Mouse (Mus musculus): ENCODE results near the gene Tmem132d. TPM values are rescaled to one million over a fixed set of nuclear protein-coding genes. Genes with fewer than 3 reads are reported as not detected.

Gene Tmem132d
- total RNA-seq, 1 experiment, result 2.5 TPM

GRCm38 (mm10) chr5:128332766-128333165 is 100.1 kb downstream of the Tmem132d start:
- H3K4me1 ChIP-seq (ENCODE audit: control insufficient read depth in 2 of 2, insufficient read depth in 2 of 2, low read length in 2 of 2, poor library complexity in 1 of 2), result no peaks in the 10 kb centered on the region
- DNase-seq (ENCODE audit: low read depth, low spot score), result no peak
- H3K4me3 ChIP-seq (ENCODE audit: insufficient read depth in 1 of 2, low read depth in 1 of 2, low read length in 2 of 2, poor library complexity in 1 of 2, severe bottlenecking in 1 of 2), result no peak overlapping the region
- TF ChIP-seq ZNF384 (IDR thresholded peaks at IDR 0.05; ENCODE audit: low read depth, low read length) (no peak), MAFK (IDR thresholded peaks at IDR 0.05; ENCODE audit: insufficient read depth, low read depth, low read length) (no peak), CHD2 (IDR thresholded peaks at IDR 0.05; ENCODE audit: low read depth, low read length) (no peak), HCFC1 (IDR thresholded peaks at IDR 0.05; ENCODE audit: borderline replicate concordance, insufficient read depth, low read length) (no peak), ZC3H11A (IDR thresholded peaks at IDR 0.05; ENCODE audit: borderline replicate concordance, low read depth, low read length) (no peak)
- in situ Hi-C loops (cut with MboI; ENCODE audit: low sequenced_read_pairs in 2 of 2, unreplicated experiment in 2 of 2), result no loop called here
- H3K9me3 ChIP-seq (ENCODE audit: control insufficient read depth, insufficient read depth, low read depth, low read length), result no peaks in the 10 kb centered on the region
- no peak overlapping the region for H3K9ac ChIP-seq (ENCODE audit: insufficient read depth, low read depth, low read length, poor library complexity, severe bottlenecking)
- H3K27ac ChIP-seq (ENCODE audit: insufficient read depth, low read depth, low read length, poor library complexity, severe bottlenecking), result no peak overlapping the region
- H3K36me3 ChIP-seq (ENCODE audit: control insufficient read depth, insufficient read depth, low read length, poor library complexity, severe bottlenecking), result no peaks in the 10 kb centered on the region

- TF ChIP-seq HCFC1 (IDR thresholded peaks at IDR 0.05; ENCODE audit: borderline replicate concordance, insufficient read depth, low read length), result no peak
- no peak for TF ChIP-seq MAFK (IDR thresholded peaks at IDR 0.05; ENCODE audit: insufficient read depth, low read depth, low read length)
- no peak for TF ChIP-seq CHD2 (IDR thresholded peaks at IDR 0.05; ENCODE audit: low read depth, low read length)
- TF ChIP-seq ZNF384 (IDR thresholded peaks at IDR 0.05; ENCODE audit: low read depth, low read length), result no peak
- no peak for TF ChIP-seq ZC3H11A (IDR thresholded peaks at IDR 0.05; ENCODE audit: borderline replicate concordance, low read depth, low read length)
- no peak for DNase-seq (ENCODE audit: low read depth, low spot score)
- Histone ChIP-seq H3K9me3 (ENCODE audit: control insufficient read depth, insufficient read depth, low read depth, low read length) (no peaks in the 10 kb centered on the region), H3K9ac (ENCODE audit: insufficient read depth, low read depth, low read length, poor library complexity, severe bottlenecking) (no peak overlapping the region), H3K36me3 (ENCODE audit: control insufficient read depth, insufficient read depth, low read length, poor library complexity, severe bottlenecking) (no peaks in the 10 kb centered on the region), H3K4me3 (ENCODE audit: insufficient read depth in 1 of 2, low read depth in 1 of 2, low read length in 2 of 2, poor library complexity in 1 of 2, severe bottlenecking in 1 of 2) (no peak overlapping the region), H3K4me1 (ENCODE audit: control insufficient read depth in 2 of 2, insufficient read depth in 2 of 2, low read length in 2 of 2, poor library complexity in 1 of 2) (no peaks in the 10 kb centered on the region), H3K27ac (ENCODE audit: insufficient read depth, low read depth, low read length, poor library complexity, severe bottlenecking) (no peak overlapping the region)
- in situ Hi-C loops (cut with MboI; ENCODE audit: low sequenced_read_pairs in 2 of 2, unreplicated experiment in 2 of 2), result no loop called here
Observed at GRCm38 (mm10) chr5:128330351-128330750, 102.5 kb downstream of the Tmem132d start.

DNA sequence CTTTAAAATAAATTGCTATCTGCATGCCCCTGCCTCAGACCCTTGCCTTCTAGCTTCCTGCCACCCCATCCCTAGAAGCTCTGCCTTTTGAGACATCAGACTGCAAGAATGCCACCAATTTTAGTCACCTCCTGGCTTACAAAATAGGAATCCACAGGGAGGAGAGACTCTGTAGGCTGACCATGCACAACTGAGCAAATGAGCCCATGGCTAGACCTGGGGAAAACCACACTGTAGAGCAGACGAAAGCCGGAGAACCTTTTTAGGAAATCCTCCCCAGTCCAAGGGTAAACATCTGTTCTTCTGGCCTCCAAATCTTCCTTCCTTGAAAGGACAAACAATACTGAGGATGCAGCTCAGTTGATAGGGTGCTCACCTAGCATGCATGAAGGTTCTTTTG is 130.5 kb downstream of the Tmem132d start:
- no peak for DNase-seq (ENCODE audit: low read depth, low spot score)
- in situ Hi-C loops (cut with MboI; ENCODE audit: low sequenced_read_pairs in 2 of 2, unreplicated experiment in 2 of 2), result no loop called here
- Histone ChIP-seq H3K36me3 (ENCODE audit: control insufficient read depth, insufficient read depth, low read length, poor library complexity, severe bottlenecking) (no peaks in the 10 kb centered on the region), H3K4me1 (ENCODE audit: control insufficient read depth in 2 of 2, insufficient read depth in 2 of 2, low read length in 2 of 2, poor library complexity in 1 of 2) (no peaks in the 10 kb centered on the region), H3K27ac (ENCODE audit: insufficient read depth, low read depth, low read length, poor library complexity, severe bottlenecking) (no peak overlapping the region), H3K9ac (ENCODE audit: insufficient read depth, low read depth, low read length, poor library complexity, severe bottlenecking) (no peak overlapping the region), H3K4me3 (ENCODE audit: insufficient read depth in 1 of 2, low read depth in 1 of 2, low read length in 2 of 2, poor library complexity in 1 of 2, severe bottlenecking in 1 of 2) (no peak overlapping the region), H3K9me3 (ENCODE audit: control insufficient read depth, insufficient read depth, low read depth, low read length) (no peaks in the 10 kb centered on the region)
- TF ChIP-seq ZNF384 (IDR thresholded peaks at IDR 0.05; ENCODE audit: low read depth, low read length) (no peak), CHD2 (IDR thresholded peaks at IDR 0.05; ENCODE audit: low read depth, low read length) (no peak), ZC3H11A (IDR thresholded peaks at IDR 0.05; ENCODE audit: borderline replicate concordance, low read depth, low read length) (no peak), HCFC1 (IDR thresholded peaks at IDR 0.05; ENCODE audit: borderline replicate concordance, insufficient read depth, low read length) (no peak), MAFK (IDR thresholded peaks at IDR 0.05; ENCODE audit: insufficient read depth, low read depth, low read length) (no peak)

DNA sequence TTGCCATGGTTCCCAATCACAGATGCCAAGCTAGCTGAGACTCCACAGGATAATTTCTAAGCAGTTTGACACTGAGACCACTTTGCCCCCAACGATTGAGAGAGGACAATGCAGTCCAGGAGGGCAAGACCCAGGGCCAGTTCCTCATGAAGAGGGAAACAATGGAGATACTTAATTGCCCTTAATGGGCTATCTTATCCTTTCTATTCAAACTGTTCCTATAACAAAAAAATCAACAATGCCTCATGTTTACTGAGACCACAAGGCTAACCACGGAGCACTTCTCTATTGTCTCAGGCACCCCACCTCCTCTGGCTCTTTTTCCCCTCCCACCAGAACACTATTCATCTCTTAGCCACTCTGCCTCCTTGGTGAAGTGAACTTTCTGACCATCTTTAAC is 141.7 kb downstream of the Tmem132d start:
- H3K9me3 ChIP-seq (ENCODE audit: control insufficient read depth, insufficient read depth, low read depth, low read length), result no peaks in the 10 kb centered on the region
- H3K9ac ChIP-seq (ENCODE audit: insufficient read depth, low read depth, low read length, poor library complexity, severe bottlenecking), result no peak overlapping the region
- no peaks in the 10 kb centered on the region for H3K4me1 ChIP-seq (ENCODE audit: control insufficient read depth in 2 of 2, insufficient read depth in 2 of 2, low read length in 2 of 2, poor library complexity in 1 of 2)
- H3K36me3 ChIP-seq (ENCODE audit: control insufficient read depth, insufficient read depth, low read length, poor library complexity, severe bottlenecking), result no peaks in the 10 kb centered on the region
- DNase-seq (ENCODE audit: low read depth, low spot score), result peak; percentile 60
- H3K27ac ChIP-seq (ENCODE audit: insufficient read depth, low read depth, low read length, poor library complexity, severe bottlenecking), result no peak overlapping the region
- in situ Hi-C loops (cut with MboI; ENCODE audit: low sequenced_read_pairs in 2 of 2, unreplicated experiment in 2 of 2), result no loop called here
- H3K4me3 ChIP-seq (ENCODE audit: insufficient read depth in 1 of 2, low read depth in 1 of 2, low read length in 2 of 2, poor library complexity in 1 of 2, severe bottlenecking in 1 of 2), result no peak overlapping the region
- TF ChIP-seq MAFK (IDR thresholded peaks at IDR 0.05; ENCODE audit: insufficient read depth, low read depth, low read length), result no peak
- TF ChIP-seq ZNF384 (IDR thresholded peaks at IDR 0.05; ENCODE audit: low read depth, low read length), result no peak
- TF ChIP-seq ZC3H11A (IDR thresholded peaks at IDR 0.05; ENCODE audit: borderline replicate concordance, low read depth, low read length), result no peak
- peak; percentile 39; the same call in 1 of the 2 replicates for TF ChIP-seq CHD2 (IDR thresholded peaks at IDR 0.05; ENCODE audit: low read depth, low read length)
- TF ChIP-seq HCFC1 (IDR thresholded peaks at IDR 0.05; ENCODE audit: borderline replicate concordance, insufficient read depth, low read length), result no peak

- Histone ChIP-seq H3K36me3 (ENCODE audit: control insufficient read depth, insufficient read depth, low read length, poor library complexity, severe bottlenecking) (no peaks in the 10 kb centered on the region), H3K9me3 (ENCODE audit: control insufficient read depth, insufficient read depth, low read depth, low read length) (no peaks in the 10 kb centered on the region), H3K27ac (ENCODE audit: insufficient read depth, low read depth, low read length, poor library complexity, severe bottlenecking) (no peak overlapping the region), H3K9ac (ENCODE audit: insufficient read depth, low read depth, low read length, poor library complexity, severe bottlenecking) (no peak overlapping the region), H3K4me3 (ENCODE audit: insufficient read depth in 1 of 2, low read depth in 1 of 2, low read length in 2 of 2, poor library complexity in 1 of 2, severe bottlenecking in 1 of 2) (no peak overlapping the region), H3K4me1 (ENCODE audit: control insufficient read depth in 2 of 2, insufficient read depth in 2 of 2, low read length in 2 of 2, poor library complexity in 1 of 2) (no peaks in the 10 kb centered on the region)
- in situ Hi-C loops (cut with MboI; ENCODE audit: low sequenced_read_pairs in 2 of 2, unreplicated experiment in 2 of 2), result no loop called here
- TF ChIP-seq ZNF384 (IDR thresholded peaks at IDR 0.05; ENCODE audit: low read depth, low read length), result no peak
- DNase-seq (ENCODE audit: low read depth, low spot score), result no peak
Observed at GRCm38 (mm10) chr5:128273255-128273654, 159.6 kb downstream of the Tmem132d start.
